ENCODE assay signal across 9 mouse cellular contexts in the genomic region with DNA sequence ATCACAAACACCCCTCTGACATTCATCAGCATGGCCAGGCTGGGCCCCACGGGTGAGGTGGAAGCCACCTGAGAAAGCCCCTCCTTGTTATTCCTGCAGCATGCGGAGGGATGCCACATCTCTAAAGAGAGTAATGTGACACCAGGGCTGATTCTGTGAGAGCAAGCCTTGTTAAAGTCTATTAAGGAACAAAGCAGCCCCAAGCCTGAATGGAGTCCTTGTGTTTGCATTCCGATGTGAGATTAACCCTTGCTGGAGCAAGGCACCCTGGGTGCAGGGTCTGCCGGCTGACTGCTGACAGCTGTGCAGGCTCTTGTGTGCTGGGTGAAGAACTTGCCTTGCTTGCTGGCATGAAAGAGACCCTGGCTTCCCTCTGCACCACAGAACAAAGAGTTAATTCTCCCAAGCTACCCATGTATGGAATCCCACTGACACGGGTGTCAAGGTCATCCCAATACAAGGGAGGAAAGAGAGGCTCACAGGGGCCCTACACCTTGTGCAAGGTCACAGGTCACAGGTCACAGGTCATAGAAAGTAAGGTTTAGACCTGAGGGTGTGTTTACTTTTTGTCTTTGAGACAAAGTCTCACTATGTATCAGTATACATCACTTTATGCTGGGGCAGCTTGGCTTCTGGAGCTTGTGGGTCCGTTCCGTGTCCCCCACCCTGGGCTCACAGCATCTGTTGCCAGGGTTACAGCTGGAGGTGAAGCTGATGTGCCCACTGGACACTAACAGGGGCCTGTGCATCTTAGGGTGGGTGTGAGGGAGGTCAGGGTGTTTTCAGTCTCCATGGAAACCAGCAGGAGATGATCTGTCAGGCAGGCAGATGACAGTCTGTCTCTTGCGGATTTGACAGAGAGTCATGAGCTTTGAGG. TPM values are rescaled to one million over a fixed set of nuclear protein-coding genes. Genes with fewer than 3 reads are reported as not detected.
DNase-seq lines count a peak whose midpoint lies in the region; ATAC-seq and TF ChIP-seq lines count a peak whose summit lies in the region.
"Had no signal": no experiment of that assay in that cellular context is flagged by ENCODE, and none has a peak within 500 bp of the region (broad histone marks: within the 10 kb centered on the region; RNA-seq: fewer than 3 reads in every experiment).

No protein-coding gene starts in this region.

- H3K9me3 ChIP-seq in forebrain, embryonic 15.5 days = no peaks in the 10 kb centered on the region
- H3K9me3 ChIP-seq in midbrain, embryonic 11.5 days (ENCODE audit: control insufficient read depth, low read length) = no peaks in the 10 kb centered on the region

- H3K36me3 ChIP-seq in forebrain, embryonic 15.5 days = no peaks in the 10 kb centered on the region
- H3K36me3 ChIP-seq in midbrain, embryonic 11.5 days (ENCODE audit: control insufficient read depth, insufficient read depth, low read length) = no peaks in the 10 kb centered on the region

- H3K9ac ChIP-seq in forebrain, embryonic 15.5 days (replicated peaks) = 0 out of 2 replicates have a peak overlapping the region, but pooled peaks have one; percentile 1
- H3K9ac ChIP-seq in midbrain, embryonic 11.5 days (ENCODE audit: low read length) = no peak overlapping the region

- TF ChIP-seq CTCF in brain, embryonic 14.5 days (IDR thresholded peaks at IDR 0.05; ENCODE audit: borderline replicate concordance, extremely low read depth, insufficient read depth, insufficient read length) = no peak

- H3K27me3 ChIP-seq in forebrain, embryonic 15.5 days = no peaks in the 10 kb centered on the region
- H3K27me3 ChIP-seq in midbrain, embryonic 11.5 days (ENCODE audit: control insufficient read depth, insufficient read depth, low read length) = peaks cover 5% of the 10 kb centered on the region; the same call in 1 of the 2 replicates

- DNase-seq in ES-CJ7 (ENCODE audit: low read depth, low spot score) = peak; percentile 66
- DNase-seq in brain, embryonic 14.5 days (ENCODE audit: low read depth) = peak; percentile 91
- DNase-seq in midbrain, embryonic 11.5 days (ENCODE audit: low spot score, missing footprints) = peak; percentile 92
- no peak for DNase-seq in adrenal gland, postnatal 4 days (ENCODE audit: low spot score in 2 of 2)
- no peak for DNase-seq in spleen, postnatal 10 days (ENCODE audit: low spot score in 2 of 2)
- no peak for DNase-seq in urinary bladder, postnatal 10 days (ENCODE audit: low spot score)
- no peak for DNase-seq in ovary, postnatal 14 days (ENCODE audit: low spot score)

- no peak for TF ChIP-seq POLR2A in brain, embryonic 14.5 days (IDR thresholded peaks at IDR 0.05; ENCODE audit: borderline replicate concordance, extremely low read depth, insufficient read depth, insufficient read length, poor library complexity, severe bottlenecking)

- WGBS in forebrain, embryonic 15.5 days = 4% methylated on average over 8 of the region's 8 CpGs
- 1% methylated on average over 8 of the region's 8 CpGs for WGBS in midbrain, embryonic 11.5 days

- peaks cover 47% of the 10 kb centered on the region for H3K4me1 ChIP-seq in forebrain, embryonic 15.5 days
- peaks cover 25% of the 10 kb centered on the region for H3K4me1 ChIP-seq in midbrain, embryonic 11.5 days (ENCODE audit: control insufficient read depth, insufficient read depth, low read length)
- H3K4me1 ChIP-seq: megakaryocyte, embryonic 14.5 days had no signal

- H3K4me3 ChIP-seq in forebrain, embryonic 15.5 days = no peak overlapping the region
- no peak overlapping the region for H3K4me3 ChIP-seq in midbrain, embryonic 11.5 days (ENCODE audit: low read depth, low read length)
- H3K4me3 ChIP-seq: megakaryocyte, embryonic 14.5 days had no signal

- peak overlapping the region; percentile 78 for H3K27ac ChIP-seq in forebrain, embryonic 15.5 days (replicated peaks)
- H3K27ac ChIP-seq in midbrain, embryonic 11.5 days (ENCODE audit: low read depth, low read length) = peak overlapping the region; percentile 44; the same call in 1 of the 2 replicates

- ATAC-seq in forebrain, embryonic 15.5 days (replicated peaks) = peak; percentile 50
- ATAC-seq in midbrain, embryonic 11.5 days (ENCODE audit: low FRiP score) = peak; percentile 90

- H3K4me2 ChIP-seq in forebrain, embryonic 15.5 days (replicated peaks) = no peak overlapping the region
- H3K4me2 ChIP-seq in midbrain, embryonic 11.5 days = peak overlapping the region; percentile 23; the same call in 1 of the 2 replicates

RNA-seq across cellular contexts. Expression of gene Sez6l, which starts 55.9 kb away (rescaled TPM):
- polyA plus RNA-seq in brain, embryonic 14.5 days (2012; rRNA removed) = 87.9 and 114 TPM in 2 replicates
- polyA plus RNA-seq in forebrain, embryonic 15.5 days (2015; fragmentation: Nextera tagmentation; extraction: Ambion mirVana) = 33.1 and 33.3 TPM in 2 replicates
- 2.6 TPM in 2 replicates for polyA plus RNA-seq in midbrain, embryonic 11.5 days (2014; fragmentation: Nextera tagmentation; extraction: Ambion mirVana)
- 1 to 10 TPM; 7.6 to 8.7 TPM for total RNA-seq in adrenal gland, postnatal 4 days (2021)

Comparison
In these comparisons a context has a peak if more than half of its experiments do, and no peak if none do; other contexts are left out.
1. DNase-seq: peak in ES-CJ7 (single experiment), brain, embryonic 14.5 days (single experiment) and midbrain, embryonic 11.5 days (single experiment); none in adrenal gland, postnatal 4 days (0 of 2), spleen, postnatal 10 days (0 of 2), urinary bladder, postnatal 10 days (single experiment) and ovary, postnatal 14 days (single experiment).